19 mouse cellular contexts compared by ENCODE assay signal in the genomic region with DNA sequence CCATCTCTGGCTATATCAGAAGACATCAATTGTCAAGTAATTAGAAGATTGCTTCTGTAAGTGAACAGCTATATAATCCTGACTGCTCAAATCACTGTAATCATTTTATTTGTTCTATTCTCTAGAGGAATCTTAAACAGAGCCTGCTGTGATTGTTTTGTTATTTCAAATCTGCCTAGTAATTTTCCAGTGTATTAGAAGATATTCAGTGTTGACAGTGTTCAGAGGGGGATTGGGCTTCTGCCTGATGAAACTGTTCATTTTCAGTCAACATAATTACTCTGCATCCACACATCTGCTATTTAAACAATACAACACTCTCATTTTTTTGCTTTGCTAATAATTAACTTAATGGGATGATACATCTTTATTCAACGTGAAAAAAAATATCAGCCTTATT.
"Had no signal": no experiment of that assay in that cellular context is flagged by ENCODE, and none has a peak within 500 bp of the region (broad histone marks: within the 10 kb centered on the region; RNA-seq: fewer than 3 reads in every experiment).

No protein-coding gene starts in this region.

- H3K27ac ChIP-seq: kidney, embryonic 15.5 days; left cerebral cortex, adult 2 months; limb, embryonic 12.5 days; limb, embryonic 15.5 days; liver, embryonic 12.5 days; liver, embryonic 15.5 days; lung, embryonic 15.5 days; midbrain, embryonic 10.5 days had no signal

- H3K36me3 ChIP-seq: kidney, embryonic 15.5 days; limb, embryonic 12.5 days; limb, embryonic 15.5 days; liver, embryonic 12.5 days; liver, embryonic 15.5 days; lung, embryonic 15.5 days; midbrain, embryonic 10.5 days had no signal

- DNase-seq: kidney, postnatal 10 days; kidney, postnatal 36 days; layer of hippocampus, postnatal 36 days; left cerebral cortex, postnatal 4 days; lung, adult 18-20 months; lung, postnatal 10 days; lung, postnatal 36 days; midbrain, embryonic 14.5 days; thymus, adult 18-20 months; thymus, postnatal 36 days had no signal

- H3K9ac ChIP-seq: kidney, embryonic 15.5 days; limb, embryonic 12.5 days; limb, embryonic 15.5 days; liver, embryonic 12.5 days; liver, embryonic 15.5 days; lung, embryonic 15.5 days had no signal

- H3K27me3 ChIP-seq: kidney, embryonic 15.5 days; limb, embryonic 12.5 days; limb, embryonic 15.5 days; liver, embryonic 12.5 days; liver, embryonic 15.5 days; lung, embryonic 15.5 days; megakaryocyte, embryonic 14.5 days had no signal

- H3K4me2 ChIP-seq: kidney, embryonic 15.5 days; limb, embryonic 12.5 days; limb, embryonic 15.5 days; liver, embryonic 12.5 days; liver, embryonic 15.5 days; lung, embryonic 15.5 days had no signal

- ATAC-seq: liver, embryonic 12.5 days had no signal

- H3K4me1 ChIP-seq: kidney, embryonic 15.5 days; limb, embryonic 12.5 days; limb, embryonic 15.5 days; liver, embryonic 12.5 days; liver, embryonic 15.5 days; lung, embryonic 15.5 days; megakaryocyte, embryonic 14.5 days; midbrain, embryonic 10.5 days had no signal

- H3K9me3 ChIP-seq: kidney, embryonic 15.5 days; limb, embryonic 12.5 days; limb, embryonic 15.5 days; liver, embryonic 12.5 days; liver, embryonic 15.5 days; lung, embryonic 15.5 days; megakaryocyte, embryonic 14.5 days; midbrain, embryonic 10.5 days had no signal

- H3K4me3 ChIP-seq: kidney, embryonic 15.5 days; left cerebral cortex, adult 2 months; limb, embryonic 12.5 days; limb, embryonic 15.5 days; liver, embryonic 12.5 days; liver, embryonic 15.5 days; lung, embryonic 15.5 days; megakaryocyte, embryonic 14.5 days; midbrain, embryonic 10.5 days had no signal
